Mouse (Mus musculus) stomach, postnatal 0 days (tissue): ENCODE data around the gene Klhl11. TPM values are rescaled to one million over a fixed set of nuclear protein-coding genes. Genes with fewer than 3 reads are reported as not detected.
A peak's percentile ranks its signal among the peaks of the same experiment; 100 is the strongest.

ENCODE experiments used
- ATAC-seq: fragments of 200-750 bp; cut with Nextera tagmentation; 2 replicates; pipeline ENCODE4 v1.8.0; 2017; ENCODE audit not compliant: low FRiP score, low TSS enrichment
- DNase-seq: peaks from one replicate; pipeline ENCODE4 v3.0.0-alpha.2; 2016; ENCODE audit warnings: low spot score
- H3K27ac ChIP-seq: fragments of 300-500 bp; sonication (generic); replicated peaks from 2 replicates; pipeline ENCODE4 v1.5.1; 2014; ENCODE audit warnings: mild to moderate bottlenecking, control low read depth
- H3K27me3 ChIP-seq: fragments of 300-500 bp; sonication (generic); 2 replicates; pipeline ENCODE4 v1.6.1; 2014; ENCODE audit warnings: low read length; ENCODE audit not compliant: control insufficient read depth, insufficient read depth
- H3K36me3 ChIP-seq: fragments of 300-500 bp; sonication (generic); 2 replicates; pipeline ENCODE4 v1.6.1; 2014; ENCODE audit warnings: low read length, mixed read lengths; ENCODE audit not compliant: control insufficient read depth, insufficient read depth
- H3K4me1 ChIP-seq: fragments of 300-500 bp; sonication (generic); replicated peaks from 2 replicates; pipeline ENCODE4 v1.6.1; 2014; ENCODE audit warnings: antibody characterized with exemption; ENCODE audit not compliant: control insufficient read depth, insufficient read depth
- H3K4me2 ChIP-seq: fragments of 300-500 bp; sonication (generic); replicated peaks from 2 replicates; pipeline ENCODE4 v1.6.1; 2014; ENCODE audit warnings: low read depth, mild to moderate bottlenecking, control low read depth, moderate library complexity
- H3K4me3 ChIP-seq: fragments of 300-500 bp; sonication (generic); 2 replicates; pipeline ENCODE4 v1.5.1; 2014; ENCODE audit warnings: low read depth, low read length, control low read depth
- H3K9ac ChIP-seq: fragments of 300-500 bp; sonication (generic); 2 replicates; pipeline ENCODE4 v1.6.1; 2014; ENCODE audit warnings: mild to moderate bottlenecking, low read length, control low read depth, mixed read lengths
- H3K9me3 ChIP-seq: fragments of 300-500 bp; sonication (generic); 2 replicates; pipeline ENCODE4 v1.6.1; 2016; ENCODE audit warnings: low read length; ENCODE audit not compliant: control insufficient read depth
- CTCF ChIP-seq: IDR thresholded peaks from 2 replicates; pipeline ENCODE4 v1.5.1; 2016; ENCODE audit warnings: antibody characterized with exemption, low read depth, mild to moderate bottlenecking, moderate library complexity
- EP300 ChIP-seq: optimal IDR thresholded peaks from 2 replicates; pipeline ENCODE3; 2016; ENCODE audit warnings: antibody characterized with exemption
- WGBS: fragments of 180-500 bp; shearing (Covaris S2); extraction: QIAGEN DNeasy Blood & Tissue Kit; methylation state at CpG from one replicate; pipeline ENCODE4 v1.1.7; 2014; 5-methylcytosine and 5-hydroxymethylcytosine counted together
- polyA plus RNA-seq: library from polyadenylated mRNA; unstranded; fragments of >200 nt; fragmentation: Nextera tagmentation; extraction: Ambion mirVana; gene quantifications from 2 replicates; pipeline ENCODE4 v1.2.1, GENCODE M21; 2015

Klhl11 gene
- polyA plus RNA-seq, 1 experiment from 2014 or later: 3.3 TPM

- TF ChIP-seq CTCF (no peak), EP300 (no peak)
- no peaks in the 10 kb centered on the region for H3K27me3 ChIP-seq
- ATAC-seq: no peak
- WGBS: 82% methylated on average over 1 of the region's 1 CpGs
- H3K36me3 ChIP-seq: peaks cover 4% of the 10 kb centered on the region; the same call in 1 of the 2 replicates
- no peak for DNase-seq
- H3K4me3 ChIP-seq: no peak overlapping the region
- no peak overlapping the region for H3K27ac ChIP-seq
- H3K9ac ChIP-seq: no peak overlapping the region
- H3K4me2 ChIP-seq: no peak overlapping the region
- no peaks in the 10 kb centered on the region for H3K9me3 ChIP-seq
- H3K4me1 ChIP-seq: no peaks in the 10 kb centered on the region
These were observed 7.2 kb downstream of the Klhl11 start for GRCm38 (mm10) chr11:100465229-100465792.

GRCm38 (mm10) chr11:100462699-100463098 is 9.8 kb downstream of the Klhl11 start:
- no peak for ATAC-seq

GRCm38 (mm10) chr11:100457711-100458110 is 14.8 kb downstream of the Klhl11 start:
- TF ChIP-seq CTCF: no peak
- peaks cover 4% of the 10 kb centered on the region; the same call in 1 of the 2 replicates for H3K36me3 ChIP-seq
- WGBS: 71% methylated on average over 5 of the region's 5 CpGs
- H3K4me1 ChIP-seq: no peaks in the 10 kb centered on the region
- no peaks in the 10 kb centered on the region for H3K27me3 ChIP-seq
- no peaks in the 10 kb centered on the region for H3K9me3 ChIP-seq
- H3K27ac ChIP-seq: no peak overlapping the region
- no peak overlapping the region for H3K4me3 ChIP-seq
- no peak for DNase-seq
- H3K4me2 ChIP-seq: no peak overlapping the region
- no peak overlapping the region for H3K9ac ChIP-seq
- 0 out of 2 replicates have a peak, but pooled peaks have one; percentile 40 for ATAC-seq

More at GRCm38 (mm10) chr11:100462699-100463098, 9.8 kb downstream of the Klhl11 start:
- no peaks in the 10 kb centered on the region for H3K9me3 ChIP-seq
- no peaks in the 10 kb centered on the region for H3K27me3 ChIP-seq
- H3K4me3 ChIP-seq: no peak overlapping the region
- DNase-seq: no peak
- H3K9ac ChIP-seq: no peak overlapping the region
- H3K4me1 ChIP-seq: no peaks in the 10 kb centered on the region
- H3K4me2 ChIP-seq: no peak overlapping the region
- H3K27ac ChIP-seq: no peak overlapping the region
- peaks cover 4% of the 10 kb centered on the region; the same call in 1 of the 2 replicates for H3K36me3 ChIP-seq
- 83% methylated on average over 10 of the region's 10 CpGs for WGBS
- TF ChIP-seq CTCF (no peak), EP300 (no peak)

- H3K27me3 ChIP-seq: no peaks in the 10 kb centered on the region
- H3K9me3 ChIP-seq: no peaks in the 10 kb centered on the region
- TF ChIP-seq CTCF (no peak), EP300 (no peak)
- no peak for DNase-seq
- peaks cover 2% of the 10 kb centered on the region; the same call in 1 of the 2 replicates for H3K36me3 ChIP-seq
- WGBS: 62% methylated on average over 4 of the region's 4 CpGs
- no peak overlapping the region for H3K4me2 ChIP-seq
- H3K4me3 ChIP-seq: no peak overlapping the region
- ATAC-seq: no peak
- H3K9ac ChIP-seq: no peak overlapping the region
- H3K27ac ChIP-seq: no peak overlapping the region
- H3K4me1 ChIP-seq: no peaks in the 10 kb centered on the region
These were observed 15.3 kb downstream of the Klhl11 start for GRCm38 (mm10) chr11:100457247-100457646.

- H3K9ac ChIP-seq: no peak overlapping the region
- H3K4me1 ChIP-seq: peaks cover 4% of the 10 kb centered on the region; the same call in 1 of the 2 replicates
- ATAC-seq: no peak
- H3K27me3 ChIP-seq: no peaks in the 10 kb centered on the region
- DNase-seq: no peak
- no peak overlapping the region for H3K4me2 ChIP-seq
- H3K27ac ChIP-seq: no peak overlapping the region
- WGBS: 82% methylated on average over 6 of the region's 6 CpGs
- no peaks in the 10 kb centered on the region for H3K9me3 ChIP-seq
- no peak for TF ChIP-seq CTCF
- TF ChIP-seq EP300: no peak
- no peaks in the 10 kb centered on the region; the same call in 1 of the 2 replicates for H3K36me3 ChIP-seq
- H3K4me3 ChIP-seq: no peak overlapping the region
These were observed 29.9 kb downstream of the Klhl11 start for GRCm38 (mm10) chr11:100442625-100443024.

- Histone ChIP-seq H3K4me2 (peak within 1 kb of the TSS; percentile 95), H3K27ac (peak within 1 kb of the TSS; percentile 58; the same call in 1 of the 2 replicates), H3K4me1 (peaks cover 4% of the 10 kb centered on the region; the same call in 1 of the 2 replicates), H3K36me3 (no peaks in the 10 kb centered on the region; the same call in 1 of the 2 replicates), H3K9me3 (no peaks in the 10 kb centered on the region), H3K9ac (peak within 1 kb of the TSS; percentile 90), H3K4me3 (peak within 1 kb of the TSS; percentile 74), H3K27me3 (no peaks in the 10 kb centered on the region)
- DNase-seq (no peak), ATAC-seq (no peak)
- no peak for TF ChIP-seq EP300
- no peak for TF ChIP-seq CTCF
- WGBS: 82% methylated on average over 8 of the region's 8 CpGs
These were observed 30.7 kb downstream of the Klhl11 start, which contains the start of the genes Nt5c3b and Klhl10 for GRCm38 (mm10) chr11:100441797-100442196. Nt5c3b (minus strand) TSS chr11:100441808. Klhl10 (plus strand) TSS chr11:100441917.
